Mouse (Mus musculus): ENCODE data around the gene Ppp1r9b.

The Ppp1r9b gene

GRCm38 (mm10) chr11:95053062-95053461, 62.2 kb downstream of the Ppp1r9b start:
- no peak for DNase-seq

Measured in kidney, postnatal 10 days (tissue).